Mouse (Mus musculus): ENCODE results near the gene Hunk. TPM values are rescaled to one million over a fixed set of nuclear protein-coding genes. Genes with fewer than 3 reads are reported as not detected.

The Hunk gene
- polyA plus RNA-seq, 1 experiment: 0.40 TPM

DNA sequence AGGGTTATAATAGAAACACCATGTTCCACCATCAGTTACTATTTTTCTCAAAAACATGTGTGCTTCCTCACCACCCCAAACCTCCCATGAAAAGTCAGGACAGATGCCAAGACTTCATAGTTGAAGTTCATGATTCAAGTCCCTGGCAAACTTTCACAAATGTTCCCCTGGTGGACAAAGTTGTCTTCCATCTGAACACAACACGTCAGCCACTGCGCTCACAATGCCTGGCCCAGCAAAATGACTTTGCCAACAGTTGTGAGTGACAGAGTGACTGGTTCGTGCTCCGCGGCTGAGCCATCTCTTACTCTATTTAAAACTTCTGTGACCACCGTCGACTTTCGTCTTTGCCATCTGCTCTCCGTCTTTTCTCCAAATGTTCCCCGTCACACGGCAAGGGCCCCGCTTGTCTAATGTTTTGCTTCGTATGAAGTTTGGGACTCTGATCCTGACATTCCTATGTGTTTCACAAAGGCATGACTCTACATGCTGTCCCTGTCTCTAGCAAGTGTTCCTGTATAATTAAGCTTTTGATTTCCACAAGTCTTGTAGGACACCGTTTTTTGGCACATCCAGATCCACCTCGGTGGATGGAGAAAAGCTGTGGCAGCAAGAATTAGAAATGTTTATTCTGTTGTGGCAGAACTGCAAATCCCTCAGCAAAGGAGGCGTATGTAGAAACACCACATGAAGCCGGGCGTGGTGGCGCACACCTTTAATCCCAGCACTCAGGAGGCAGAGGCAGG lies 125.9 kb downstream of the Hunk start:
- no peaks in the 10 kb centered on the region for H3K27me3 ChIP-seq (ENCODE audit: control insufficient read depth, insufficient read depth, low read length)
- no peaks in the 10 kb centered on the region for H3K4me1 ChIP-seq (ENCODE audit: control insufficient read depth, insufficient read depth, insufficient read length)
- WGBS: 92% methylated on average over 19 of the region's 19 CpGs
- no peak for DNase-seq (ENCODE audit: low read depth in 1 of 2, low spot score in 2 of 2)
- TF ChIP-seq CTCF (IDR thresholded peaks at IDR 0.05; ENCODE audit: extremely low read depth, insufficient read depth, insufficient read length, insufficient replicate concordance) (no peak), POLR2A (IDR thresholded peaks at IDR 0.05; ENCODE audit: low read depth, low read length) (no peak)
- H3K4me3 ChIP-seq (ENCODE audit: extremely low read depth, insufficient read depth, insufficient read length): no peak overlapping the region
- H3K36me3 ChIP-seq (ENCODE audit: control insufficient read depth, insufficient read depth, low read length): no peaks in the 10 kb centered on the region
- H3K27ac ChIP-seq (ENCODE audit: insufficient read depth, low read length): no peak overlapping the region

DNA sequence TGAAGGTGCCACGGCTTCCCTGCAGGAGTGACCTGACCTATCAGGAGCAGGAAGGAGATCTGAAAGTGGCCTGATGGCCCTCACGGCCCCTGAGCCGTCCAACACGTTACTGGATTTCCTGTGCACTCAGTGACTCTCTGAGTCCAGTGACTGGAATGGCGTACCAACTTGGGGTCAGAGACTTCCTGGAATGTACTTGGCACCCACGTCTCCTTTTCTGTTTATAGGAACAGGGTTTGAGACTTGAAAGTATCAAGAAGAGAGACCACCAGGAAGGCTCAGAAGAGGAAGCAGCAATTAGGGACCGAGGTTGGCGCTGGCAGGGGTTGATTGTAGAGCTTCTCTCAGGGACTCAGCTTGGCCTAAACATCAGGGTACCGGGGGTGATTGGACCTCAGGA lies 131.2 kb downstream of the Hunk start:
- DNase-seq (ENCODE audit: low read depth in 1 of 2, low spot score in 2 of 2): no peak
- H3K4me1 ChIP-seq (ENCODE audit: control insufficient read depth, insufficient read depth, insufficient read length): no peaks in the 10 kb centered on the region
- H3K36me3 ChIP-seq (ENCODE audit: control insufficient read depth, insufficient read depth, low read length): no peaks in the 10 kb centered on the region
- H3K27me3 ChIP-seq (ENCODE audit: control insufficient read depth, insufficient read depth, low read length): no peaks in the 10 kb centered on the region
- TF ChIP-seq POLR2A (IDR thresholded peaks at IDR 0.05; ENCODE audit: low read depth, low read length) (no peak), CTCF (IDR thresholded peaks at IDR 0.05; ENCODE audit: extremely low read depth, insufficient read depth, insufficient read length, insufficient replicate concordance) (no peak)
- 46% methylated on average over 9 of the region's 9 CpGs for WGBS
- H3K27ac ChIP-seq (ENCODE audit: insufficient read depth, low read length): no peak overlapping the region
- no peak overlapping the region for H3K4me3 ChIP-seq (ENCODE audit: extremely low read depth, insufficient read depth, insufficient read length)

DNA sequence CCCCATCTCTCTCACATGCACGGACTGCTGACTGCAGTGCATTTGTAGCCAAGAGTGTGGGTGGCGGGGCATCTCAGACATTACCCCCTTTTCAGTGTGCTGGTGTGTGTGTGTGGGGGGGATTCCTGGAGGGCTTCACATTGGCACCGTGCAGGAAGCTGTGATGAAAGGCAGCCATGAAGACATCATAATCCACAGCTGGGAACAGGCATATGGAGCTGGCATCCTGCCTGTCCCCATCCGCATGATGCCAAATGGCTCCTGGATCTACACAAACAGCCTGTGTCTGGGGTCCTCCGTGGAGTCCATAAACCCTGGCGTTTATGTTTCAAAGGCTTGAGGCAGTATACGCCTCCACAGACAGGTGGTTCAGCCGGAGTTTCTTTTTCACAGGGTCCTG lies 132.4 kb downstream of the Hunk start:
- Histone ChIP-seq H3K4me3 (ENCODE audit: extremely low read depth, insufficient read depth, insufficient read length) (no peak overlapping the region), H3K27ac (ENCODE audit: insufficient read depth, low read length) (no peak overlapping the region), H3K36me3 (ENCODE audit: control insufficient read depth, insufficient read depth, low read length) (no peaks in the 10 kb centered on the region), H3K4me1 (ENCODE audit: control insufficient read depth, insufficient read depth, insufficient read length) (no peaks in the 10 kb centered on the region), H3K27me3 (ENCODE audit: control insufficient read depth, insufficient read depth, low read length) (no peaks in the 10 kb centered on the region)
- DNase-seq (ENCODE audit: low read depth in 1 of 2, low spot score in 2 of 2): no peak
- no peak for TF ChIP-seq CTCF (IDR thresholded peaks at IDR 0.05; ENCODE audit: extremely low read depth, insufficient read depth, insufficient read length, insufficient replicate concordance)
- no peak for TF ChIP-seq POLR2A (IDR thresholded peaks at IDR 0.05; ENCODE audit: low read depth, low read length)
- 88% methylated on average over 8 of the region's 8 CpGs for WGBS

DNA sequence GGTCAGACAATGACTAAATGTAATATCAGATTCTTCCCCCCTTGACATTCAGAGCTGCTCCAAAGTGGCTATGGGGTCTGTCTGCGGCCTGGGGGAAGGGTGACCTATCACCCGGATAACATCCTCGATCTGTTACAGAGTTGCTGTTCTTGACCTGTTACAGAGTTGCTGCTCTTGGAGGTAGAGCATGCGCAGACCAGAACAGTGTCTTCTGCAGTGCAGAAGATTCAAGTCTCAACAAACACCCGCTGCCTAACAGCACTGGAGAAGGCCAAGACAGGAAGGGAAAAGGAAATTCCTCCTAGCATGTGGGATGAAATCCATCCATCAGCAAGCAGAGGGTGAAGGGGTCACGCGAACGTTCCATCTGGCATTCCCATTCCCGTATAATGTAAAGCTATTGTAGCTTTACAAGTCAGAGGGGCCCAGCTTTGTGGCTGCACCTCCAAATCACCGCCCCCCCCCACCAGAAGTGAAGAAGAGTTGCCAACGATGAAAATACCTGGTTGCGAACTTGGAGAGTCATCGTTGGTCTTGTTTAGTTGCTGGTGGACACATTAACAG lies 133.0 kb downstream of the Hunk start:
- Histone ChIP-seq H3K27ac (ENCODE audit: insufficient read depth, low read length) (no peak overlapping the region), H3K4me1 (ENCODE audit: control insufficient read depth, insufficient read depth, insufficient read length) (no peaks in the 10 kb centered on the region), H3K27me3 (ENCODE audit: control insufficient read depth, insufficient read depth, low read length) (no peaks in the 10 kb centered on the region), H3K4me3 (ENCODE audit: extremely low read depth, insufficient read depth, insufficient read length) (no peak overlapping the region), H3K36me3 (ENCODE audit: control insufficient read depth, insufficient read depth, low read length) (no peaks in the 10 kb centered on the region)
- no peak for DNase-seq (ENCODE audit: low read depth in 1 of 2, low spot score in 2 of 2)
- TF ChIP-seq POLR2A (IDR thresholded peaks at IDR 0.05; ENCODE audit: low read depth, low read length): no peak
- TF ChIP-seq CTCF (IDR thresholded peaks at IDR 0.05; ENCODE audit: extremely low read depth, insufficient read depth, insufficient read length, insufficient replicate concordance): no peak
- 86% methylated on average over 13 of the region's 13 CpGs for WGBS

DNA sequence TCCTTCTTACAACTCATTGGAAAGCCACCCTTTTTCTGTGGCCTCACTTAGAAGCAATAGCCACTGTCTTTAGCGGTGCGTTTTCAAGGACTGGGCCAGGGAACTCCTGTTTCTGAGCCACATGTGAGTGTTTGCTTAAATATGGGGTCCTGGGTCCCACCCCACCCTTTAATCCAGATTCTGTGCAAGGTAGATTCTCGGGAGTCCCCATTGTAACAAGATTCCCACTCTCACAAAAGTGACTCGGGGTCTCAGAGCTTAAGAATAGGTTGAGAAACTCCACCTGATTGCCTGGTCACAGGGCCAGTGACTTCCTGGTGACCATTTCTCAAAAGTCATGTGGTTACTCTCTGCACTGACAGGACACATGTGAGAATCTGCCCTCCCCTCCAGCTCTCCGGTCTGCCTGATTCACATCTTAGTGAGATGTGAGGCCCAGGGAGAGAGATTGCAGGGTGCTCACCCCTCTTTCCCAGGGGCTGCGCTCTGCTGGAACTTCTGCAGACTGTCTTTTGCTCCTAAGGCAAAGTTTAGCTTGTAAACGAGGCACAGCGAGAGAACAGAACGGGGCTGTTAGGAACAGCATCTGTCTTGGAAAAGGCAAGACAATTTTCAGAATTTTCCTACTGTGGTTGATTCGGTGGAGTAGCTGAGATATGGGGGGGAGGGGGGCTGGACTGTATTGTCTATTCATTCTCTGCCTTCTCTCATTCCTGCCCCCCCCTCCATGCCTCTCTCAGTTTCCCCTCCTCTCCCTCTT lies 135.6 kb downstream of the Hunk start:
- TF ChIP-seq CTCF (IDR thresholded peaks at IDR 0.05; ENCODE audit: extremely low read depth, insufficient read depth, insufficient read length, insufficient replicate concordance) (no peak), POLR2A (IDR thresholded peaks at IDR 0.05; ENCODE audit: low read depth, low read length) (no peak)
- 43% methylated on average over 10 of the region's 10 CpGs for WGBS
- Histone ChIP-seq H3K36me3 (ENCODE audit: control insufficient read depth, insufficient read depth, low read length) (no peaks in the 10 kb centered on the region), H3K4me1 (ENCODE audit: control insufficient read depth, insufficient read depth, insufficient read length) (no peaks in the 10 kb centered on the region), H3K27me3 (ENCODE audit: control insufficient read depth, insufficient read depth, low read length) (no peaks in the 10 kb centered on the region), H3K27ac (ENCODE audit: insufficient read depth, low read length) (no peak overlapping the region), H3K4me3 (ENCODE audit: extremely low read depth, insufficient read depth, insufficient read length) (no peak overlapping the region)
- no peak for DNase-seq (ENCODE audit: low read depth in 1 of 2, low spot score in 2 of 2)

DNA sequence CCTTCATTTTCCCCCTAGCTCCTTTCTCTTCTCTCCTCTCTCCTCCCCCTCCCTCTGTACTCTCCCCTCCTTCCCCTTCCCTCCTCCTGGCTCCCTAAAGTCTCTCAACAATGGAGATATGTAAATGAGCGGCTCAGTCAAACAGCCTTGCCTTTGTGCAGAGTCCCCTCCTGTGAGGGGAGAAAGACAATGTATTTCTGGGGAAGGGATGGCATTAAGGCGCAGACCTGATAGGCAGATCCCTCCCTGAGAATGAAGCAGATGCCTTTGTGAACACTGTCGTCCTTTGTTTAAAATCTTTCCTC lies 136.1 kb downstream of the Hunk start:
- Histone ChIP-seq H3K27ac (ENCODE audit: insufficient read depth, low read length) (no peak overlapping the region), H3K27me3 (ENCODE audit: control insufficient read depth, insufficient read depth, low read length) (no peaks in the 10 kb centered on the region), H3K36me3 (ENCODE audit: control insufficient read depth, insufficient read depth, low read length) (no peaks in the 10 kb centered on the region), H3K4me1 (ENCODE audit: control insufficient read depth, insufficient read depth, insufficient read length) (no peaks in the 10 kb centered on the region), H3K4me3 (ENCODE audit: extremely low read depth, insufficient read depth, insufficient read length) (no peak overlapping the region)
- DNase-seq (ENCODE audit: low read depth in 1 of 2, low spot score in 2 of 2): no peak
- 66% methylated on average over 3 of the region's 3 CpGs for WGBS
- no peak for TF ChIP-seq POLR2A (IDR thresholded peaks at IDR 0.05; ENCODE audit: low read depth, low read length)

DNA sequence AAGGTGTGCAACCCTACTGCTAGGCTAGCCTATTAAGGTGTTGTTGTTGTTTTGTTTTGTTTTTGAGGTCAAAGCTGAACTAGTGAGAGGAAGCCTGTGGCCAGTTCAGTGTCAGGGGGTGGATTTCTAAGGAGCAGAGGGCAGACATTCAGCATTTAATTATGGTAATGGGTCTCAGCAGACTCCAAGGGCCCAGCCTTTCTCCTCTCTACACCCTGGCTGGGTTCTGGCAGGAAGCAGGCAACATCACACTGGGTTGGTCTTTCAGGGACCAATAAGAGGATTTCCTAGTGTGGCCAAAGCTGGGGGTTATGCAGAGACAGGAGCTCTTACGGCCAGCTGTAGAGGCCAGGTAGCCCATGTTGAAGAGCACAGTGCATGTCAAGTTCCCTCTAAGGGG lies 136.8 kb downstream of the Hunk start:
- no peaks in the 10 kb centered on the region for H3K27me3 ChIP-seq (ENCODE audit: control insufficient read depth, insufficient read depth, low read length)
- no peak for DNase-seq (ENCODE audit: low read depth in 1 of 2, low spot score in 2 of 2)

More for the DNA sequence above, 136.8 kb downstream of the Hunk start:
- Histone ChIP-seq H3K4me3 (ENCODE audit: extremely low read depth, insufficient read depth, insufficient read length) (no peak overlapping the region), H3K36me3 (ENCODE audit: control insufficient read depth, insufficient read depth, low read length) (no peaks in the 10 kb centered on the region), H3K4me1 (ENCODE audit: control insufficient read depth, insufficient read depth, insufficient read length) (no peaks in the 10 kb centered on the region), H3K27ac (ENCODE audit: insufficient read depth, low read length) (no peak overlapping the region)
- TF ChIP-seq CTCF (IDR thresholded peaks at IDR 0.05; ENCODE audit: extremely low read depth, insufficient read depth, insufficient read length, insufficient replicate concordance) (no peak), POLR2A (IDR thresholded peaks at IDR 0.05; ENCODE audit: low read depth, low read length) (no peak)
- 68% methylated on average over 1 of the region's 1 CpGs for WGBS
